Mouse (Mus musculus): ENCODE results near the gene 1700113H08Rik.

Gene 1700113H08Rik

DNA sequence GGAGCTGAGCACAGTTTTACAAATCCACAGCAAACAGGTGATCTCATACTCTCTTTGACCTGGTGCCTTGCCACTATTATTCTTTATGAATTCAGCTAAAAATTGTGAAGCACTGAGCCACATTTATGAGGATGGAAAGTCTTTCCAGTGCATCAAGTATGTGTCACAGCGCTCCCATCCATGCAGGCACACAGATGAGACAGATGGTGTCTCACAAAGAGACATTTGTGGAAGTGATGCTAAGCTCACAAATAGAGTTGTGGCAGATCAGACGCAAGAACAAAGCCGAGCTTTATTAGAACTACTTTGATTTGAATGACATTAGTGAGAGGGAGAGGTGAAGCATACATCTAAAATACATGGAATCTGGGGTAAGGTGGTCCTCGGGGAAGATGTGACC is 153.2 kb downstream of the 1700113H08Rik start:
- no peak for DNase-seq (ENCODE audit: low spot score)

DNA sequence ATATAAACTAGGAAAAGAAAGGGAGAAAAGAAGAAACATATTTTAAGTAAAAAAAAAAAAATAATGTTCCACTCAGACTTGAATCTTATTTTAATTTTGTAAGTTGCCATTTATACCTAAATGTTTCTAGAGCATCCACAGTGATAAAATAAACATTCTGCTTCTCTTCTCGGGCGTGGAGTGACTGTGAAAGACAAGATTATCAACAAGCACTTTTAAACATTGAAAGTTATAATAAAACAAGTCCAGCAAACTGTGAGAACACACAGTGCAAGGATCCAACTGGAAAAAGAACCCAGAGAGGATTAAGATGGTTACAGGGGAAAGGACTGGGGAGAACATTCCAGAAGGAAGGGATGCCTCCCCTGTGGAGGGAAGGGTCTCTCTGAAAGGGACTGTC is 155.0 kb downstream of the 1700113H08Rik start:
- no peak for DNase-seq (ENCODE audit: low spot score)

DNA sequence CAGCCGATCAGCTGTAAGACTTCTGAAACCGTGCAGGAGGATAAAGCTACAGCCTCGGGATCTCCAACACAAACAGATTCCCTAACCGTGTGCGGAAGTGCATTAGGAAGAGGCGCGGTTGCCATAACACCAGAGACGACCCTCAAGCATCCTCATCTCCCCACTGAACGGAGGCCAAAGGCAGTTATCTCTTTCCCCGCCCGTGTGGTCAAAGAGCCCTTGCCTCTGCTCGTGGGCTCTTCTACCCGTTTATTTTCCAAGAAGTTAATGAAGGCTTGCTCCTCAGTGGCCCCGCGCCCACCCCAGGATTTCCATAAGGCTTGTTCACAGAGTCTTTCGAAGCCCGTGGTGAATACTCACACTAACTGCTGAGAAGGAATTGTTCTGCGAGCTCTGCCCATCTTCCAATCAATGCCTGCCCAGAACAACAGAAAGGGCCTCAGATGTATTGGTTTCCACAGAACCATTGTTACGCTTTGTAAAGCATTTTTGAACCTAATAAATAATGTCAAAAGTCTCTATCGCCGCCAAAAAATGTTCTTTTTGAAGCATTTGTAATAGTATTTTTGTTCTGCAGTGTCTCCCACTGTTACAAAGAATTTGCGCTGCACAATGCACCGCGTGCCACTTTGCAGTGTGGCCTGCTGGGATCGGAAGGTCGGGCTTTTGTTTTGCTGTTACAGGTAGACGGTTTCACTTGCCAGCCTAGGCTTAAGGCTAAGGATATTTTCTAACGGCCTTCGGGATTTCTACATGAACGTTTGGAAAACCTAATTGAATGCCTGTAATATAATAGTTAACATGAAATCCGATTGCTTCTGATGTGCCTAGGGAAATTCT is 172.4 kb downstream of the 1700113H08Rik start:
- no peak for DNase-seq (ENCODE audit: low spot score)

DNA sequence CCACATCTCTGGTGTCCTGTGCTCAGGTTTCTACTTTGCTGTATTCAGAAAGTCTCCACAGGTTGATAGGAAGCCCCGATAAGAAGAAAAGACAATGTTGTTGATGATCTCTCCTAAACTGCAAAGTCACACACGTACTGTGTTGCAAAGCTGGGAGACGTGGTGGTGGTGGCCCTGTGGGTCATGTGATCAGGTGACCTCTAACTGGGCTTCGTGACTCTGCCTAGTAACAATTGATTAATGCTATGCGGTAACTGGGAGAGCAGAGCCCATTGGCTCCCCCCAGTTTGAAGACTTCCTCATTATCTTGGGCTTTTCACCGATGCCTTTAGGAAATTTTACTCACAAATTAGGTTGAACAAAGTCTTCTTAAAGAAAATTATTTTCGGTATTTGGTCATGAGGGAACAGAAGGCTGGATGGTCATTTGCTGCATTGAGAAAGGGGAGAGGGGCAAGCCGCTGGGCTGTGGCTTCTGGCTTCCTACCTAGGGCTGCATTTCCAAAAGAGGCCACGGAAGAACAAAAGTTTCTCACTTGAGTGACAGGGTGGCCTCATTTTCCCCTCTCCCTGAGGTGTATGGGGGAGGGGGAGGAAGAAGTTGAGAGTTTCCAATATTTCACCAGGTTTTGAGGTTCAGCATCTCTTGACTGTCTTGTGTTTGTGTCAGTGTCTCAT is 181.6 kb downstream of the 1700113H08Rik start:
- no peak for DNase-seq (ENCODE audit: low spot score)

DNA sequence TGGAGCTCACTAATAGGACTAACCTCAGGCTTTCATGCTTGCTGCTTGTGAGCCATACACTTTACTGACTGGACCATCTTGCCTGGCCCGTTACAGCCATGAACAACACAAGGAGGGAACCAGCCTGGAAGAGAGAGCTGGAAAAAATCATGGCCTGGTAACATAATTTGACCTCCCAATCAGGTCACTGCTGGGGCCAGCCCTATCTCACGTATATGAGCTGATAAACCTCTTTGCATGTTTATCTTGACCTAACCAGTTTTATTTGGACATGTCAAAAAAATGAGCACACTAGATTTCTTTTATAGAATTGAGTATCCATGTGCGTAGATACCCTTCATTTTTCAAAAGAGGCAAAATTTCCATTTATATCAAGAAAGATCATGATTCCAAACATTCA is 213.9 kb downstream of the 1700113H08Rik start:
- no peak for DNase-seq (ENCODE audit: low spot score)

DNA sequence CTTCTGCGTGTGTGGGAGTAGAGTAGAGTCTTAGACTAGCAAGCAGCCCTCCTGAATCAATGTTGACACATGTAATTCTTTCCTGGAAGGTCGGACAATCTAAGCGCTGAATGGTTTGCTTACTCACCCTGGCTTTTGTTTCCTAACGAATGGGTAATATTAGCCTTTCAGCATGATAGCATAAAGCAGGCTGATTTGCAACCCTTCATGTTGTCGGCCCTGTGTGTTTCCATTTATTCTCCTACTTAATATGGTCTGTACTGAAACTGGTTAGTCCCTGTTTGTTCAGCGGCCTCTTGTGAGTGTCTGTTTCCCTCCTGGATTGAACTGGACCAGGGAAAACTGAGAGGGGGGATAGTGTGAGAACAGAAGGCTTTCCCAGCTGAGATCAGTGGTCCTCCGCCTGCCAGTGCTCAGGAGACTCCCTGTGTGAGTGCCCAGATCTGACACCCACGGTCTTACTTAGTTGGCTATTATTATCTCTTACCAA is 214.3 kb downstream of the 1700113H08Rik start:
- DNase-seq (ENCODE audit: low spot score), result no peak

DNA sequence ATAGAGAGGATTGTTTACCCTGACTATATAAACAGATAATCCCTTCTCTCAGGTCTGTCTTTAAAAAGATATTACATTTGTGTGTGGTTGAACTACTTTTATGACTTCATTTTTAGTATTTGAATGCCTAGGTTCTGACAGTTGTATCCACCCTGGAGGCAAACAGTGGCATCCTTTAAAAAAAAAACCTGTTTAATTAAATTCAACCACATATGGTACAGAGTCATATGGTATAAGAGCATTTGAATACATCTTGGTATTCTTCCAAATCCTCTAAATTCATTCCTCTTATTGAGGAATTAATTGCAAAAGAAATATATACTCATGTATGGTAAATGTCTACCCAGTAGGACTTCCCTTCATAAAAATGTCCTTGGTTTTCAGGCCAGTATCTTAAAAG is 217.2 kb downstream of the 1700113H08Rik start:
- no peak for DNase-seq (ENCODE audit: low spot score)

Data from testis, postnatal 14 days (tissue).